Mouse (Mus musculus) stomach, postnatal 0 days (tissue): ENCODE measurements at regions not wholly inside any gene's neighbourhood (a gene's known extent, or its start where the extent isn't known, plus 50 kb on each side); places are given as distances from the start of the nearest gene placed in this dataset.

Source experiments
- CTCF ChIP-seq: IDR thresholded peaks from 2 replicates; pipeline ENCODE4 v1.5.1; 2016; ENCODE audit warnings: antibody characterized with exemption, low read depth, mild to moderate bottlenecking, moderate library complexity
- EP300 ChIP-seq: optimal IDR thresholded peaks from 2 replicates; pipeline ENCODE3; 2016; ENCODE audit warnings: antibody characterized with exemption

- TF ChIP-seq CTCF, result no peak
- TF ChIP-seq EP300, result no peak
These were observed 267.0 kb downstream of the Pik3r1 start for GRCm38 (mm10) chr13:101501061-101501460.
